Mouse (Mus musculus) brain, embryonic 14.5 days (tissue): ENCODE results near the gene Sema4b.

ENCODE experiments used
- CTCF ChIP-seq: fragments of 200-500 bp; IDR thresholded peaks from 2 replicates; pipeline ENCODE4 v1.5.1; 2012; ENCODE audit warnings: inconsistent platforms, mild to moderate bottlenecking, moderate library complexity, borderline replicate concordance; ENCODE audit not compliant: insufficient read depth, insufficient read length; ENCODE audit errors: extremely low read depth
- POLR2A ChIP-seq: fragments of 200-500 bp; IDR thresholded peaks from 2 replicates; pipeline ENCODE4 v1.6.1; 2012; ENCODE audit warnings: mild to moderate bottlenecking, inconsistent platforms, borderline replicate concordance; ENCODE audit not compliant: poor library complexity, insufficient read depth, insufficient read length, severe bottlenecking; ENCODE audit errors: extremely low read depth

- TF ChIP-seq CTCF (no peak), POLR2A (no peak)
Observed at GRCm38 (mm10) chr7:80205705-80206589, 19.3 kb downstream of the Sema4b start.
